Mouse (Mus musculus) liver, adult 10 weeks (tissue): ENCODE measurements around the gene A2m. TPM values are rescaled to one million over a fixed set of nuclear protein-coding genes. Genes with fewer than 3 reads are reported as not detected.

Experiments used
- polyA plus RNA-seq: library from polyadenylated mRNA; stranded (reverse); fragments of 350-450 nt; fragmentation: Illumina TruSeq; extraction: RNeasy Lipid Tissue Mini Kit (QIAGEN cat#74804); gene quantifications from one replicate; pipeline ENCODE4 v1.2.3, GENCODE M21; 2014; ENCODE audit warnings: low read depth, low replicate concordance

Gene A2m
- not detected for polyA plus RNA-seq

DNA sequence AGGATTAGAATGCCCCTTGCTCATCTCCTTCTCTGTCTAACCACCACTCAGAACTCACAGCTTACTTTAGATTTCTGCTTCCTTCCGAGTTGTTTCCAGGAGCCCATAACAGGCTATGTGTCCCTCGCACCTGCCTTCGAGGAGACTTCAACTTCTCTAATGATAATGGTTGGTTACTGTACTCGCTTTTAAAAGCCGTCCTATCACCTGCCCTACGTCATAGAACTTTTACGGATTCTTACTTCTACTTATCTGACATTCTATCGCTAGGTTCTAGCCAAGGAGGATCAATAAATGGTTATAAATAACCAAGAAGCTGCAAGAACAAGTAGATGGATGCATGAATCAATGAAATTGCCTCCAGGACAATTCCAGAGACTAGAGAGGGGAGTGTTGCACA is at the start of gene A2m:
A2m (plus strand) TSS at position 301 of the 400 bp plus-strand sequence.

Other genes starting within 250 kb of the A2m start
- not detected for gene Iqsec3, start 161.7 kb upstream of the A2m start, polyA plus RNA-seq
- gene Gm7298, start 97.6 kb downstream of the A2m start, polyA plus RNA-seq = not detected
- 3,300 TPM for gene Mug1, start 203.2 kb downstream of the A2m start, polyA plus RNA-seq